Mouse (Mus musculus): Measurements from ENCODE around the gene Fxyd6. TPM values are rescaled to one million over a fixed set of nuclear protein-coding genes. Genes with fewer than 3 reads are reported as not detected.

Fxyd6 gene
- total and polyA plus RNA-seq, 3 experiments = 201 to 299 (median 211) TPM

DNA sequence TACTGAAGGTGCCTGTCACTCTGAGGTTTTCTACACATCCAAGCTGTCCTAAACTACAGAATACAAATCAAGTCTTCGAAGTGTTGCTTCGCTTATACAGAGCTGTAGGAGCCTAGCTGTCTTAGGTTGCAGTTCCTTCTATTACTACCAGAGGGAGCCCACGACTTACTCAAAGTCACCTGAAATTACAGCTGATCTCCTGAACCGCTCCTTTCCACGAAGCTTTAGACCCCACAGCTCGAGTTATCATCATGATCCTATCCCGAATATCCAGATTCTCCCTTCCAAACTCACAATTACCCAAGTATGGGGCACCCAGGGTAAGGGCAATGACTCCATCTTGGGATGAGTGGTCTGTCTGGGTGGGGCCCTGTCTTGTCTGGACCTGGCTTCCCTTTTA is 41.8 kb downstream of the Fxyd6 start:
- DNase-seq = no peak

DNA sequence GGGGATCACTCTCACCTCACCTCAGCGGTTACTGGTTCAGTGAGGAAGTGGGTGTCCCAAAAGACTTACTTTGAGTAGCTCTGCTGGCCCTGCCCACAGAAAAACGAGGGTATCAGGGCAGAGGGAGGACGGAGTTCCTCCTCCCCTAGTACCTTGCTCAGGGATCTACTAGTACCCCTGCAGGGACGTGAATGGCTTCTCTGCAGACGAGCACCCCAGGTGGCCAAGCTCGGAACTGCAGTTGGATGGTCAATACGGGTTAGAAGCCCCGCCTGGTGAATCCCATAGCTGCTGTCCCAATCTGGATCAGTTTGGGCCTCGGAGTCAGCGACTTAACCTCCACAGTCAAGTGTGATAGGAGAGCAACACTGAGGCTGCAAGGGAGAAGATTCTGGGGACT is 42.3 kb downstream of the Fxyd6 start:
- peak; percentile 82 for DNase-seq

DNA sequence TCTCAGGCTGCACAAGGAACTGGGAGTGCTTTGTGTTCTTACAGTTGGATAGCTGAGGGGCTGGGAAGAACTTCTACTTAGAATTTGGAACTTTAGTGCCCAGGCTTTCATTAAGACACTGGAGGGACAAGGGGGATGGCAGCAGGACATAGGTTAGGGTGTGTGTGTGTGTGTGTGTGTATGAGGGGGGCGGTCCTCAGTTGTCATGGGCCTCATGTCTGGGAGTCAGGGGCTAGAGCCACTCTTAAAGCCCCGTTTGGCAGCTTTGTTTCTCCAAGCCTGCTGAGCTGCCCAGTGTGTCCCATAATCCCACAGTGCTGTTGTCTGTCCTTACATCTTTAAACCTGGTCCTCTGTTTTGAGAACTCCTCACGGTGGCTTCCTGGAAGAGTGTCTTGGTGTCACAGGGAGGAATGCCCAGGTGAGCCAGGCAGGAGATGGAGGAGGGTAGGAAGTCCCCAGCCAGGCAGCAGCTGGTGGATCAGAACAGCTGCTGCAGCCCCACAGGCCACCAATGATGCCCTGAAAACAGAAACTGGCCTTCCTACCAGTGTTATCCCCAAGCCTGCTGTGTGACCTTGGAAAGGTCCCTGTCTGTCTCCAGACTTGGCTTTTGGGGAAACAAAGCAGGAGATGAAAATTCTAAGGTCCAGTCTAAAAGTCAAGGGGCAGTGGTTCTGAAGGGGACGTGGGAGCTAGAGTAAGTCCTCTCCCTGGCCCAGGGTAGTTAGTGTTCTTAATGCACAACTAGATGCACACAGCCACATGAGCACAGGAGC is 42.9 kb downstream of the Fxyd6 start:
- DNase-seq = no peak

DNA sequence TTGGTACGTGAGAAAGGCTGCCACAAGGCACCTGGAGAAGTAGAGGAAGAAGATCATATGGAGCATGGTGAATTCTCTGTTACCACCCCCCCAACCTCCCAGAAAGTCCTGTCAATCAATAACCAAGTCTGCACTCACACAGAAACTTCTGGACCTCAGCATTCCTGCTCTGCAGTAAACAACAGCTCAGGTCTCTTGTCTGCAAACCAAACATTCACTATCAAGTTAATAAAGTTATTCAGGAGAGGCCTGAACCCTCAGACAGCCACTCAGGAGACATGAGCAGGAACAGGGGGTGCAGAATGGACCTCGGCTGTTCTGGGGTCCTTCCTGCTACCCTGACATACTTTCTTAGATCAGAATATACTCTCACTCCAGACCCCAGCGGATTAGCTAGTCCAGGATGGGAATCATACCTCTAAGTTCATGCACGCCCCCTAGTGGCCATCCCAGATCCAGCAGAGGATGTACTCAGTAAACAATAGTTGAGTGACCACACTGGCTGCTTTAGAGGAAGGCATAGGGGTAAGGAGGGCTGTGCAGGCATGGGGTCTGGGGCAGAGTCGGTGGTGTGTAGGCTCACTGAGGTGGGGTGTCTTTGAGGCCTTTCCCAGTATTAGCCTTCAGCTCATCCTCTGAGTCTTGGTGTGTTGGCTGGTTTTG is 43.6 kb downstream of the Fxyd6 start:
- no peak for DNase-seq

DNA sequence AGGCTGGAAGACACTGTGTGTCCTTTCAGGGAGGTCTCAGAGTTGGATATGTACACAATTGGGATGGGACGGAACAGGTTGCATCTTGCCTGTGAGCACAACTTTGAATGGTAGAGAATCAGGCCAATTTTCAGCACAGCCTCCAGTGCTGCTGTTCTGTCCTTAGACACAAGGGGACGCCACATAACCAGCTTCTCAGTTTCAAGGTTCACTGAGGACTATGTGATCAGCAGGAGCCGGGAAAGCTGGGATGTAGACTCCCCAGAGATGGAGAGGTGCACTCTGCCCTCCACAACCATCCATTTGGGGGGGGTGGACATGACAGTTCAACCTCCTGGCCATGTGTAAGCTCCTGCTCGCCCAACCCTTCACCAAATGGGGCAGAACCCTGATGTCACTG is 45.9 kb downstream of the Fxyd6 start:
- DNase-seq = no peak

DNA sequence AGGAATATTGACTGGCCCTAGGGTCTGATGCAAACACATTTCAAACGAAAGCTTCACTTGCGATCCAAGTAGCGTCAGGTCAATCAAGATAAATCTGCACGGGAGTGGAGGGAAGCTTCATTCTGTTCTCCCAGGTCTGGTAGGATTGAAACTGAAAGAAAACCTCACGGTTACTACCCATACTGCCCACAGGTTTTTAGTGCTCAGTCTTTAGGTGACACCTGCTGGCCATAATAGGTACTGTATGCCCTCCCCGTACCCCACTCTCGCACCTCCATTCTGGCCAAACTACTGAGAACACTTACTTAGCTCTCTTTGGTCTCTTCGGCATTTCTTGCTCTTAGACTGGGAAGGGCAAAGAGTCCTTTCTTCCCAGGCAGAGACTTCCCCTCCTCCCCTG is 47.3 kb downstream of the Fxyd6 start:
- peak; percentile 58 for DNase-seq

DNA sequence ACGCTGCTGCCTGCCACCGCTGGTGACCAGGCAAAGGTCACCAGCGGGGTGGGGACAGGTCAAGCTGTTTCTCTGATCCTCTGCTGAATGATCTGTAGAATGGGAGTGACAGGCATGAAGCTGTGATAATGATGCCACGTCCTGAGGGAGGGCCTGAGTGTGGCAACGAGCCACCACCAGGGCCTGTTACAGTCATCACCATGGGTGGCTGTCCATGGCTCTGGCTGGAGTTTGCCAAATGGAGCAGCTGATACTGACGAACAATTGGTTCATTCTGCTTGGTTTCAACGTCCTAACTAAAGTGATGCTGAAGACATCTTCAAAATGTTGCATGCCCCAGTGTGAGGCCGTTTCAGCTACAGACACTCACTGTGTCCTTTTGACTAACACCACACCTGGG is 48.3 kb downstream of the Fxyd6 start:
- no peak for DNase-seq

DNA sequence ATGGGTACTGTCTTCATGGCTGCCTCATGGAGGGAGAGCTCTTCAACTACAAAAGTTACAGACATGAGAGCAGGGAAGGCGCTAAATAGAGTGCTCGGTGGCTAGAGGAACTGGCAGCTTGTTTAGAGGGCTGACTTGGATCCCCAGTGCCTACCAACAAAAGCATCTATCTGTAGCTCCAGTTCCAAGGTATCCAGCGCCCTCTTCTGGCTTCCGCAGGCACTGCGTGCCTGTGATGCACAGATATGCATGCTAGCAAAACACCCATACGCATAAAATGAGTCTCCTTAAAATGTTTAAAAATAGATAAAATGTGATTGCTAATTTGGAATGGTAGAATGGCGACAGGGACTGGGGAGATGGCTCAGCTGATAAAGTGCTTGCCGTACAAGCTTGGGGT is 51.2 kb downstream of the Fxyd6 start:
- no peak for DNase-seq

DNA sequence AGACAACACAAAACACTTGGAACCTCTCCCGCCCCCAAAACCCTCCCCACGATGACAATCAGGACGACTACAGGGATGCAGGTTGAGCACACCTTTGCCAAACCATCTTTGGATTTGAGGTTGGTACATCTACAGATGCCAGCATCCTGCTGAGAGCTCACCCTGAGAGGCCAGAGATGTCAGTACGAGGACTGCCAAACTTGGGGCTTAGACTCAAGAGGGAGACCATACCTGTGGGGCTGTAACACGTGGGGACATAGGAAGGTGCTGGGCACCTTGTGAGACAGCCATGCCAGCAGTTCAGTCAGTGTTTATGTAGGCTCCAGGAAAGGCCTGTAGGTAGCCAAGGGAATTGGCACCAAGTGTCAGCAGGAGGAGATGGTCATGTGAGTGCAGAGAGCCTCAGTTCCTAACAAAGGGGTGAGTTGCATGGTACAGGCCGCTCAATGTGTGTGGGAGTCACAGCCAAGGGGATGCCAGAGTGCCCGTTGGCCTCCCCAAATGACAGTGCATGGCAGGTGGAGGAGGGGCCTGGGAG is 52.8 kb downstream of the Fxyd6 start:
- DNase-seq = no peak

DNA sequence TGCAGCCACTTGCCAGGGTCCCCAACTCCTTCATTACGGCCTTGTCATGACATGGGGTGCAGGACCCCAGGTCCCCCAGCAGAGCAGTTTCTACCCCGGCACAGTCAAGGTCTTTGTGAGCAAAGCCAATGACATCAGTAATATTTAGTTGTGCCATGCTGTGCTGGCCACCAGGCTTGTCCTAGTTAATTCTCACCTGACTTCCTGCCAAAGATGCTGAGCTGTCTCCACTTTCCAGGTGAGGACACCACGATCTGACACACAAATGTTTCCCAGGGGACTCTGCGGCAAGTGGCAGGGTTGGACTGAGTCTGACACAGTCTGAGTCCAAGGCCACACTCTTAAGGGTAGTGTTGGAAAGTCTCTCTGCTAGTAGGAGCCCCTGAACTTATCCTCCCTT is 56.5 kb downstream of the Fxyd6 start, which contains the start of gene Dscaml1:
TSS of gene Dscaml1 (plus strand) at position 173 of the 400 bp plus-strand sequence.
- no peak for DNase-seq

DNA sequence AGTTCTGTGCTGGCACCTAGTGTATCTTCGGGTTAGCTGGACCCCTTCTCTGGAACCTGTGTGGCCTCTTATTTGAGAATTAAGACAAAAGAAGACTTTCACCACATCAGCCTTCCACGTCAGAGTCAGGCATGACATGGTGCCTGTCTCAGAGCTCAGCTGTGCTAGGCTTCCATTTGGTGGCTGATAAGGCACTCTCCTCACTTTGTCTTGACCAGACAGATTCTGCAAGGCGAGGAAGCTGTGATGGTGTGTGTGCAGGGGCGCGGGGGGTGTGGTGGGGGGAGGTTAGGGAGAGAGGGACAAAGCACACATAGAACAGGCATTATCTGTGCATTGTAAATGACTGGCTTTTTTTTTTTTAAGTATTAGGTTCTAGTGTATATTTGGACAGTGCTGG is 59.4 kb downstream of the Fxyd6 start:
- no peak for DNase-seq

DNA sequence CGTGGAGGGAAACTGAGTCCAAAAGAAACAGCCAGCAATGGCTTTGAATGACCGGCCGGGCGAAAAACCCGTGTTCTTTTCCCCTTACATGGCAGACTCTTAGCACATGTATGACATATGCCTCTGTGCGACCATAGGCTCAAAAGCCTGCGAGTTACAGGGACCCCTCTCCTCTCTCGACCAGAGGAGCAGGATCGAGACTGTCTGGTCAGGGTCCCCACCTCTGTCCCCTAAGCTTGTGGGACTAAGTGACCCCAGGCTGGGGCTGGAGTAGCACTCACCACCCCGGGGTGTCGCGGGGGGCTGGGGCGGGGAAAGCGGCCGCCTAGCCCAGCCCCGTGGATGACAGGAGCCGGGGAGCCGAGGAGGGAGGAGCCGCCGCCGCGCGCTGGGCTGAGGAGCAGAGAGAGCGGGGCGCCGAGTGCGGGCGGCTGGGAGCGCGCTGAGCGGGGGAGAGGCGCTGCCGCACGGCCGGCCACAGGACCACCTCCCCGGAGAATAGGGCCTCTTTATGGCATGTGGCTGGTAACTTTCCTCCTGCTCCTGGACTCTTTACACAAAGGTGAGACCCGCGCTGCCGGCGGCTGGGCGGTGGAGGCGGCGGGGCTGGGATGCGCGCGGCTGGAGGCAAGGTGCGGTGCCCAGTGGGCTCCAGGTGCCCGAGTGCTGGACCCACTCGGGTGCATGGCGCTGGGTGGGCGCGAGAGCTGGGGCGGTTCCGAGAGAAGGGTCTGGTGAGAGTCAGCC is 60.1 kb downstream of the Fxyd6 start:
- no peak for DNase-seq

DNA sequence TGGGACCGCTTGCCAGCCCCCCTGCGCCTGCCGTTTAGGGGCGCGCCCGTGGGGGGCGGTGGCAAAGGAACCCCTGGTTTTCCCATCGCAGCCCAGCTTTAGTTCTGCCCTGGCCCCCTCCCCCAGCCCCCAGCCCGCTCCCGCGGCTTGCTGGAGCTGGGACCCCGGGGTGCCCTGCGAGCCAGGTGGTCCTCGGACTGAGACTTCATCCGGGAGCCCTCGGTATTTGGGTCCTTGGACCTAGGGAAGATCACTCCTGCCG is 60.6 kb downstream of the Fxyd6 start:
- no peak for DNase-seq

DNA sequence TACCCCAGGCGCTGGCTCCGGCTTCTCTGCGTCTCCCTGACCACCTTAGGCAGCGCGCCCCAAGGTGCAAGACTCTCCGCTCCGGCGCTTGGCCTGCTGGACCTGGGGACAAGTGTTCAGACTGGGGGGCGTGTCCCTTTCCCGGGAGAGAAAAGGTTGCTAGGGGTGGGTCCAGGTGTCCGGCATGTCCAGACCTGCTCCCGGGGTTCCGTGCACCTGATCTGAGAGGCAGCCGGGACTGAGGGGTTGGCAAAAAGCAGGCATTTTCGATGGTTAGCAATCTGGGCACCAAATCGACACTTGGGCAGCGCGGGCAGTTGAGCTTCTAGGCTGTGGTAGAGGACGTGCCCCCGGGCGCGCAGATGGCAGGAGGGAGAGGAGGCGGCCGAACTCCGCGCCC is 61.2 kb downstream of the Fxyd6 start:
- no peak for DNase-seq

DNA sequence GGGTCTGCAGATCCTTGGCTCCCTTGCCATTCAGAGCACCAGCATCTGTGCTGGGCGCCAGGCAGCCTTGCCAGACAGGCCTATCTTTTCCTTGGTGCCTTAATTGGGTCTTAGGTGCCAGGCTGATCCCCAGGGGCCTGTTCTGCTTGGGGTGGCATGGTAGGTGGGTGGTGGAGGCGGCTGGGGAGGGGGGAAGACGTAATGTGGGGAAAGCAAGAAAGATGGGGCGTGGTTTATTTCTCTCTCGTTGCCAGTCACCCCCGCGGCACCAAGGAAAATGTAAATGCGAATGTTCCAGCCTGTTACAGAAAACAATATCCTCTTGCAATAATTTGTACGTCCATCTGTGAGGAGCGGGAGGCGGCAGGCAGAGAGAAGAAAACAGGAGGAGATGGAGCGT is 62.7 kb downstream of the Fxyd6 start:
- DNase-seq = no peak

DNA sequence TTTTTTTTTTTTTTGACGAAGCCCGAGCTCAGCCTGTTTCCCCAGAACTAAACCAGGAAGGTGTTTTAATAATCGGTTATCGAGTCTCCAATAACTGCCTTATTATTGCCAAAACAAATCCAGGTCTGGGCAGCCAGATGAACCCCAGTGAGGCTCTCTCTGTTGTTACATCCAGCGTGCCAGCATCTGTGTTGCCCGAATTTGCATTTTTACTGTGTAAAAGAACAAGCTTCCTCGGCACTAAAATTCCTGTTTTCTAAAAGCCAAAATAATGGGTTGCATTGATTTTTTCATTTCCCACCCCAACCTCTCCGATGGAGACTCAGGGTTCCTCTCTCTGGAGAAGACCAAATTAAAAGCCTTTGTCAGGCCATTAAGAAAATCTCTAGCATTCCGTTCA is 63.1 kb downstream of the Fxyd6 start:
- DNase-seq = no peak

DNA sequence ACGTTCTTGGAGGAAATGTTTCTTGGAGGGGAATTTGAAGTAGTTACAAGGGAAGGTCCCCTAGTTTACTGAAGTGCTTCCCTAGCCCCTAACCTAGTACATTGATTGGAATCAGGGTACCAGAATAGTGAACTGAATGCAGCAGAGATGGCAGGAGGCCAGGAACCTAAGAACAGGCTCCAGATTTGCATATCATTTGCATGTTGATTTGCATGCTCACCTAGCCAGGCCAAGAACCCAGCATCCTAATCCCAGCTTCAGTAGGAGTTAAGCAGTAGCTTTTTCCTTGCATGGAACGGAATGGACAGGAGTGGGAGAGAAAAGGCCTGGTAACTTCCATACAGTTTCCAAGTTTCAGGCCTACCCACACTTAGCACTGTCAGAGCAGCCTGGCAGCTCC is 64.2 kb downstream of the Fxyd6 start:
- no peak for DNase-seq

DNA sequence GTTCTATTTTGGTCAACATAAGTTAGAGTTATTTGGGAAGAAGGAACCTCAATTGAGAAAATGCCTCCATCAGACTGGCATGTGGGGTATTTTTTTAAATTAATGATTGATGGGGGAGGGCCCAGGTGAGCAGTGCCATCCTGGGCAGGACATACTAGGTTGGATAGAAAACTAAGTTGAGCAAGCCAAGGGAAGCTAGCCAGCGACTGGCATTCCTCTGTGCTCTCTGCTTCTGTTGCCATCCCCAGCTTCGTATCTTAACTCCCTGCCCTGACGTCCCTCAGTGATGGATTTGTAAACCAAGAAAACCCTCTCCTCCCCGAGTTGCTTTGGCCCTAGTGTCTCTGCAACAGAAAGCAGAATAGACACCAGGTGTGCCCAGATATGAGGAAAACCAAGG is 69.0 kb downstream of the Fxyd6 start:
- DNase-seq = no peak

DNA sequence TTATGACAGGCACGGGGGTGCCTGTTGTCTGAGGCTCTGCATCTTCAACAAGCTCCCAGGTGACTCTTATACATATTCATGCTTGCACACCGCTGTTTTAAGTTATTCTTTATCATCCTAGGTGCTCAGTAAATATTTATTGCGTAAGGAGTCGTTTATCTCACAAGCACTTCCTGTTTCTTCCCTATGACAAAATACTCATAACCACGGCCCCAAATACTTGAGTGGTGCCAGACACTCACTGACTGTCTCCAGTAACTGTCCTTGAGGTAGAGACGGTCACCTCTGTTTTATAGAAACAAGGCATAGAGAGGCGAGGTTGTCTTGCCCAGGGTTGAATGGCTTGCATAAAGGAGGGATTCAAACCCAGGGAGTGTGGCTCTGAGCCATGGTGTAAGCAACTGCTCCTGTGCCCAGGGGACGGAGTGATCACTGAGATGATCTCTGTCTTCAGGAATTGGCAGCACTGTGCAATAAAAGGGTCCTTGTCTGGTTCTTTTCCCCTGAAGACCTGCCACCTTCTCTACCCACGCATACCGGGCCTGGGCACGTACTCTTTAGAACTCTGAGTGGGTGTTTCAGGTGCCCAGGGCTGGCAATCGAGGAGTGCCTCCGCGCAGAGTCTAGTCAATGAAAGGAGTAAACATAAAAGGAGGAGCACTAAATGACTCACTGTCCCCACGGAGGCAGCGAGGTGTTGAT is 70.2 kb downstream of the Fxyd6 start:
- DNase-seq = no peak

DNA sequence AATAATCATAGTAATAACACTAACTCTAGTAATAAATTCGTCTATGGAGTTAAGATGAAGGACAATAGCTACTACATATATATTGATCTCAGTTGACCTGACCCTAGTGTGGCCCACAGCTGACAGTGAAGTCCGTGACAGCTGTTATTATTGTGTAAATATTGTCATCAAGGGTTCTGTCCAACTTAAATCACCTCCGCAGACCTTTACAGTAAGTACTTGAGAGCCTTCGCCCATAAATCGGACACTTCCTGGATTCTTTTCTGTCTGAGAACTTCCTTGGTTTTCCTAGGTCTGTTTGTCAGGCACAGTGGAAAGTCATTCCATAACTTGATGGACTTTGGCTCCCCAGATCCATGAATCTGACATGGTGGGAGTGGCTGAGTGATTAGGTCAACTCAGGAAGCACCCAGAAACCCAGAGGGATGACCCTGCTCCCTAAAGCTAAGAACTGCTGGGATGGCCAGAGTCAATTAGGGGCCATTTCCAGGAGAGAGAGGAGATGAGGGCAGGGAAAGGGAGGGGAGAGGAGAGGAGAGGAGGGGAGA is 74.3 kb downstream of the Fxyd6 start:
- no peak for DNase-seq
